Mouse (Mus musculus): ENCODE data around the gene Otx1. TPM values are rescaled to one million over a fixed set of nuclear protein-coding genes. Genes with fewer than 3 reads are reported as not detected.
A peak's percentile ranks its signal among the peaks of the same experiment; 100 is the strongest.

The Otx1 gene
- polyA plus RNA-seq, 1 experiment = 0.70 TPM

DNA sequence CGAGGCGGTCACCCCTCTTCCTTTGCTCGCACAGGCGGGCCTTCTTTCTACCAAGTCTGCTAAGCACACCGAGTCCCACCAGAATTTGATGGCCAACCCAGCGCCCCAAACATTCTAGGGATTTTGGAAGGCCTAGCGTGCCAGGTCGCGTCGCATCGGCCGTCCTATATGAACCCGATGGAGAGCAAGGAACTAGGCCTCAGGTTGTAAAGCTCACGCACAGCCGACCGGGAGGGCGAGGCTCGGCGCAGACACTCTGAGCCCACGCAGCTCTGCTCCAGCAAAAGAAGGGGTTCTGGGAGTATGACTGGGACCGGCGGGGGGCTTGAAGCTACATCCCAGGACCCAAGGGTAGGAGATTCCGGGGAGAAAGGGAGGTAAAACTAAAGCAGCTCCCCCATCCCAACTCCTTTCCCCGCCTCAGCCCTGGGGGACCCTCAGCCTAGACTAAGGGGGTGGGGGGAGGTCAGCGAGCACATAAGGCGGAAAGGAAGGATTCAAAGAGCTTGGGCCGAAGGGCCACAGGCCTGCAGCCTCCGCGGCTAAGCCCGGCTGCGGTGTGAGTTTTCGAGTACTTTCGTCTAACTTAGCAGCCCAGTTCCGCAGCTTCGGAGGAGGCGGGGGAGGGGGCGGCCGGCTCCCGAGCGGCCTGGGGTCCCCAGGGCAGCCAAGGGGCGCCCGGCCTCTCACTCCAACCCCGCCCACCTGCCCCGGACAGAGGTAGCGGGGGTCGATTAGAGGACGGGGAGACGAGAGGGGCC lies 2.2 kb downstream of the Otx1 start:
- peaks cover 12% of the 10 kb centered on the region for H3K4me1 ChIP-seq (ENCODE audit: control insufficient read depth, insufficient read depth, low read length)
- no peak overlapping the region for H3K4me3 ChIP-seq (replicated peaks; ENCODE audit: extremely low read depth, low read depth, low read length)
- 16% methylated on average over 48 of the region's 48 CpGs for WGBS
- DNase-seq = peak; percentile 28
- TF ChIP-seq CTCF (IDR thresholded peaks at IDR 0.05; ENCODE audit: insufficient read depth, low read length) = no peak
- no peak for TF ChIP-seq POLR2A (IDR thresholded peaks at IDR 0.05; ENCODE audit: borderline replicate concordance, extremely low read depth, low read depth, low read length)

DNA sequence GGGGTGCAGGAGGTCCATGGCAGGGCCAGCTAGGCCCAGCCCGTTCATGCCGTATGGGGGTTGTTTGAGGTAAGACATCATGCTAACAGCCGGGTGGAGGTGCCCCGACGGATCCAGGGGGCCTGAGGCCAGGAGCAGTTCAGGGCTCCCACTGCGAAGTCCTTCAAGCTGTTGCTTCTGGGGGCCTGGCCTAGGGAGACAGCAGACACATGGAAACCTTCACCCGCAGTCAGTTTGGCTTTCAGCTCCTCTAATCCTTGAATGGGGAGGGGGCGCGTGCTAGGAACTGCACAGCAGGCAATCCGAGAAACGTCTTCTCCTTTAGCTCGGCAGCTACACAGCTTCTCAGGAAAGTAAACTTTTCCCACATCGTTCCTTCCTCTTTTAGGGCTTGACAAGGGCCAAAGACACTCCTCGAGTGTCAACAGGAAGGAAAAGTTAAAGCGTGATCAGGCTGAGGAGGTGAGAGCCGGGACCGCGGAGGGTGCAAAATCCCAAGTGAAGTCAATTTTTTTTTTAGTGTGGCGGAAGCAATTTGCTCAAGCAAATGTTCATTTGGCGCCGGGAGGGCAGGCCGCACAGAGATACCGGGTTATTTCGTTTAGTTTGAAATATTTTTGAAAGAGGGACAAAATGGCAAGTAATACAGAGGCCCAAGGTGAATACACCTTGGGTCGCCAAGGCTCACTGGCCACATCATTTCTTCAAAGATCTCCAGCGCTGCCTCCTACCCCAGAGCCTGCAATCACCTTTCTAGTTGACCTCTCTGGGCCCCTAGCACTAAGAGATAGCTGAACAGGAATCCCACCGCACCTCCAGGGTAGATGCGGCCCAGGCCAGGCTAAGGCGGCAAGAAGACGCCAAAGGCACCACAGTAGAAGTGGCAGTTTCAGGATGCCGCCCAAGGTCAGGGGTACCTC lies 3.0 kb downstream of the Otx1 start:
- Histone ChIP-seq H3K4me1 (ENCODE audit: control insufficient read depth, insufficient read depth, low read length) (peaks cover 12% of the 10 kb centered on the region), H3K4me3 (replicated peaks; ENCODE audit: extremely low read depth, low read depth, low read length) (no peak overlapping the region)
- no peak for TF ChIP-seq POLR2A (IDR thresholded peaks at IDR 0.05; ENCODE audit: borderline replicate concordance, extremely low read depth, low read depth, low read length)
- no peak for TF ChIP-seq CTCF (IDR thresholded peaks at IDR 0.05; ENCODE audit: insufficient read depth, low read length)
- peak; percentile 12 for DNase-seq
- WGBS = 28% methylated on average over 31 of the region's 31 CpGs

DNA sequence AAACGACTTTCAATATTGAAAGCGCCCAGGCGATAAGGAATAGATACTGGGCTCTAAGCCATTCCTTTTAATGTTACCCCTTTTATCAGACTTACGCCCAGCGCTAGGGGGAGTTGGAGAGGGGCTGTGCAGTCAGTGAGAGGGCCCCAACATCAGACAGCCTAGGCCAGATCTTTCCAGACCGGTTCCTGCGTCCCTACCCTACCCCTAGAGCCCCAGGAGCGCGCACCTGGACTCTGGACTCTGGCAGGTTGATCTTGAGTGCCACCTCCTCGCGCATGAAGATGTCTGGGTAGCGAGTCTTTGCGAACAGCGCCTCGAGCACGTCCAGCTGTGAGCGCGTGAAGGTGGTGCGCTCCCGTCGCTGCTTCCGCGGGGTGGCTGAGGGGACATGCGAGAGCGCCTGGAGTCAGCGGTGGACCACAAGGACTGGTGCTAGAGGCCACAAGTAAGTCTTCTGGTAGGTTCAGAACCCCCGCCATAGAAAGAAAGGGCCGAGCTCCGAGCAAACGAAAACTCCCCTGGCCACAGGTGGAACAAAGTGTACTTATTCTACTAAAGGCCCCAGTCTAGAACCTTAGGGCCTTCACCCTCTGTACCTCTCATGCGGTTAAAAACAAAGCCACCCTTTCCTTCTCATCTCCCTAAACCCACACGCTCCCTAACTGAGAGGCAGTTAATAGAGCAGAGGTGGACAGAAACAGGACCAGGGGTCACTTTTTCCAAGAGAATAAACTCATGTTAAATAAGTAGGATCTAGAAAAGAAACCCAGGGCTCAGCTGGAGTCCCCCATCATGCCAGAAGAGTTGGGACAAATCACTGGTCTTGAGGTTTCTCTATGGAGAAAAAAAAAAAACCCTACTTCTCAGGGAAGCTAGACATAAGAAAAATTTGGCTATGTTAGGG lies 4.3 kb downstream of the Otx1 start:
- no peak overlapping the region for H3K4me3 ChIP-seq (replicated peaks; ENCODE audit: extremely low read depth, low read depth, low read length)
- peaks cover 10% of the 10 kb centered on the region for H3K4me1 ChIP-seq (ENCODE audit: control insufficient read depth, insufficient read depth, low read length)
- DNase-seq = peak; percentile 22
- WGBS = 18% methylated on average over 32 of the region's 32 CpGs
- TF ChIP-seq CTCF (IDR thresholded peaks at IDR 0.05; ENCODE audit: insufficient read depth, low read length) (no peak), POLR2A (IDR thresholded peaks at IDR 0.05; ENCODE audit: borderline replicate concordance, extremely low read depth, low read depth, low read length) (no peak)

DNA sequence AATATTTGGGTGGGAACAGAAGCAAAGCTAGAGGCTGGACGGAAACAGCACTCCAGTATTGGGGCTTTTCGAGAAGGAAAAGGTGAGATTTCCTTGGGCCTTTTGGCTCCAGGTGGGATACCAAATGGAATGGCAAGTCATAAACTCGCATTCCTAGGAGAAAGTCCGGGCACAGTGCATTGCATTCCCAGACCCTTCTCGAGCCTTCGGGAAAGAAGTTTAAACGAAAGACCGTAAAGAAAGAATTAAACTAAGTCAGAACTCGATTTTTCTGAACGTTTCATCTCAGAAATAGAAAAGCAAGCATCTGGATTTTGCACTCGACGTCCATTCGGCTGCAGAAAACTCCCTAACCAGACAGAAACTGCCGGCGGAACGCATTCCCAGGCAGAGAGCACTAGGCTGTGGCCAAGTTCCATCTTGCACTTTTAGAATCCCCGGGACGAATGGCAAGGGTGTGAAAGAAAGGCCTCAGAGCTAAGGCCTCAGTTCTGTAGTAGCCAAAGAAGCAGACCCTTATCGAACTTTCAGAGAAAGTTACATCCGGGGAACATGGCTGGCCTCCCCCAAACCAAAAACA lies 5.0 kb downstream of the Otx1 start:
- Histone ChIP-seq H3K4me3 (replicated peaks; ENCODE audit: extremely low read depth, low read depth, low read length) (no peak overlapping the region), H3K4me1 (ENCODE audit: control insufficient read depth, insufficient read depth, low read length) (peaks cover 7% of the 10 kb centered on the region; the same call in 1 of the 2 replicates)
- TF ChIP-seq CTCF (IDR thresholded peaks at IDR 0.05; ENCODE audit: insufficient read depth, low read length) = no peak
- no peak for TF ChIP-seq POLR2A (IDR thresholded peaks at IDR 0.05; ENCODE audit: borderline replicate concordance, extremely low read depth, low read depth, low read length)
- 7% methylated on average over 20 of the region's 20 CpGs for WGBS
- peak; percentile 17 for DNase-seq

DNA sequence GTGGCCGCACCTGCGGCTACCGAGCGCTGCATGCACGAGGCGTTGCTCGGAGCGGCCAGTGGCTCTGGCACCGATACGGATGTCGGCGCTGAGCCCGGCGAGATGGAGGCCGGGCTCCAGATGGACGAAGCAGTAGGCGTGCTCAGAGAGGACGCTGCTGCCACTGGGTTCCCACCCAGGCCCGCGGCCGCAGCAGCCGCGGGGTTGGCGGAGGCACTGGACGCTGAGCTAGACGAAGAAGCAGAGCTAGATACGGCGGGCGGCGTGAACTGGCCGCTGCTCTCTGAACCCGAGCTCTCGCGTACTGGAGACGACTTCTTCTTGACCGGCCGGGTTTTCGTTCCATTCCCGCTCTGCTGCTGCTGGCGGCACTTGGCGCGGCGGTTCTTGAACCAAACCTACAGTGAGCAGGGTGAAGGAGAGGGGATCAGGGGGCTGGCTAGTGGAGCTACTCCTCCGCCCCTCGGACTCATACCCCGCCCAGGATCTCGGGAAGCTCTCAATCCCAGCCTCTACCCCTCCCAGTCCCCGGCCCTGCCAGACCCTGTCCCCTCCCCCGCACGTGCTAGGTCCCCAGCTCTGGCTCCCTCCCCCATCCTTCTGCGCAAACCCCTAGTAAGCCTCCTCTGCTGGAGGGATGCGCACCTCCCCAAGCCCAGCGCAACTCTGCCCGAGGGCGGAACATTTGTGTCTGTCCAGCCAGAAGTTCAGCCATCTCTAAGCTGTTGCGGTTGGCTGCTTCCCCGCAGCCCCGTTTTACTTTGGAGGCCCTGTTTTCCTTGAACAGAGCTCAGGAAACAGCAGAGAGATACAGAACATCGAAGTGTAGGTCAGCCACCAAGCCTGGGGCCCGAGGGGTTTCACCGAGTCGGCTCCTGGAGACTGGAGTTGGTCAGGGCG lies 5.8 kb downstream of the Otx1 start:
- TF ChIP-seq CTCF (IDR thresholded peaks at IDR 0.05; ENCODE audit: insufficient read depth, low read length) (no peak), POLR2A (IDR thresholded peaks at IDR 0.05; ENCODE audit: borderline replicate concordance, extremely low read depth, low read depth, low read length) (no peak)
- peak; percentile 26 for DNase-seq
- peaks cover 4% of the 10 kb centered on the region; the same call in 1 of the 2 replicates for H3K4me1 ChIP-seq (ENCODE audit: control insufficient read depth, insufficient read depth, low read length)
- no peak overlapping the region for H3K4me3 ChIP-seq (replicated peaks; ENCODE audit: extremely low read depth, low read depth, low read length)
- WGBS = 6% methylated on average over 63 of the region's 63 CpGs

DNA sequence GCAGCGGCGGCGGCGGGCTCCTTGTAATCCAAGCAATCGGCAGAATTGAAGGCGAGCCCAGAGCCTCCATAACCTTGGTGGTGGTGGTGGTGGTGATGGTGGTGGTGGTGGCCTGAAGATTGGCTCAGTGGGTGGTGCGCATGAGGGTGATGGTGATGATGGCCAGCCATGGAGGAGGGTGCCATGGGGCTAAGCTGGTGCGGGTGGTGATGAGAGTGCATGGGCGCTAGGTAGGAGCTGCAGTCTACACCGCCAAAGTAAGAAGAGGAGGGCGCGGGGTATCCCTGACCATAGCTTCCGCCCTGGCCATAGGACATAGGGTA lies 6.4 kb downstream of the Otx1 start:
- DNase-seq = peak; percentile 12
- TF ChIP-seq POLR2A (IDR thresholded peaks at IDR 0.05; ENCODE audit: borderline replicate concordance, extremely low read depth, low read depth, low read length) = no peak
- no peak for TF ChIP-seq CTCF (IDR thresholded peaks at IDR 0.05; ENCODE audit: insufficient read depth, low read length)
- Histone ChIP-seq H3K4me1 (ENCODE audit: control insufficient read depth, insufficient read depth, low read length) (peaks cover 3% of the 10 kb centered on the region; the same call in 1 of the 2 replicates), H3K4me3 (replicated peaks; ENCODE audit: extremely low read depth, low read depth, low read length) (no peak overlapping the region)
- 5% methylated on average over 13 of the region's 13 CpGs for WGBS

DNA sequence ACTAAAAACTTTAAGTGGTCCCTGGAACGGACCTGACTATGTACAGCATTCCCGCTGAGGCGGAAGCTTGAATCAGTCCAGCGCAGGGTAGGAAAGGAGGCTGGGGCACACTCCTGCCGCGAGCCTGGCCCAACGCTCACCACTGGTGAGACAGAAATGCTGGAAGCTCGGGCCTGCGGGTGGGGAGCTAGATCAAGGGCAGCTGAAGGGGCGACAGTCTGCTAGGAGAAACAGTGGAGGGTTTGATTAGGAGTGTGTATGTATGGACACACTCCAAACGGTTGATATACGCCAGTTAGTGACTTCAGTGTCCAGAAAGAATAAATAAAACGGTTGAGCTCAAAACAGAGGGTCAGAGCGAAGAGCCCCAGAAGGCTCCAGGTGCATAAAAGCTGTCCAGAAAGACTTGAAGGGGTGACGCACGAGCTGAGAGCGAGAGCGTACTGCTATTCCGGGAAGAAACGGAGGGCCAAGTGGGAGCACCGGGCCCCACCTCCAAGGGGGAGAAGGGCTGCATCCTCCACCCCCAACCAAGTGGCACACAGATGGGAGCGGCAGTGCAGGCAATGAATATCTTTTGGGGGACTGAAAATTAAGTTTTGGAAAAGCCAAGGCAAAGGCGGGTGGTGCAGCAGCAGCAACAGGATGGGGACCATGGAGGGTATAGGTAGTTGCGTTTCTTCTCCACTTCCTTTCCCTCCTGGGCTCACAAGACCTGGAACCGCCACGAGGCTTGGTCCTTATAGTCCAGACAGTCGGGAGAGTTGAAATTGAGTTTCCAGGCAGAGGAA lies 7.0 kb downstream of the Otx1 start:
- DNase-seq = peak; percentile 12
- no peak for TF ChIP-seq POLR2A (IDR thresholded peaks at IDR 0.05; ENCODE audit: borderline replicate concordance, extremely low read depth, low read depth, low read length)
- TF ChIP-seq CTCF (IDR thresholded peaks at IDR 0.05; ENCODE audit: insufficient read depth, low read length) = no peak
- 7% methylated on average over 27 of the region's 27 CpGs for WGBS
- Histone ChIP-seq H3K4me3 (replicated peaks; ENCODE audit: extremely low read depth, low read depth, low read length) (no peak overlapping the region), H3K4me1 (ENCODE audit: control insufficient read depth, insufficient read depth, low read length) (no peaks in the 10 kb centered on the region)
